Mouse (Mus musculus): ENCODE results near the gene Podxl. TPM values are rescaled to one million over a fixed set of nuclear protein-coding genes. Genes with fewer than 3 reads are reported as not detected.

Podxl gene
- total RNA-seq, 2 experiments from 2014 or later = 14.0 to 17.2 TPM

GRCm38 (mm10) chr6:31525231-31525900 is 38.4 kb downstream of the Podxl start:
- peak; percentile 59 to 71 for DNase-seq (ENCODE audit: extremely low spot score in 1 of 2, low spot score in 1 of 2)

GRCm38 (mm10) chr6:31524647-31525046 is 39.1 kb downstream of the Podxl start:
- DNase-seq (ENCODE audit: extremely low spot score in 1 of 2, low spot score in 1 of 2) = no peak

GRCm38 (mm10) chr6:31524121-31524520 is 39.7 kb downstream of the Podxl start:
- DNase-seq (ENCODE audit: extremely low spot score in 1 of 2, low spot score in 1 of 2) = no peak

- no peak for DNase-seq (ENCODE audit: extremely low spot score in 1 of 2, low spot score in 1 of 2)
Observed at GRCm38 (mm10) chr6:31523657-31524056, 40.1 kb downstream of the Podxl start.

- DNase-seq (ENCODE audit: extremely low spot score in 1 of 2, low spot score in 1 of 2) = no peak
Observed at GRCm38 (mm10) chr6:31523039-31523438, 40.7 kb downstream of the Podxl start.

GRCm38 (mm10) chr6:31522478-31522877 is 41.3 kb downstream of the Podxl start:
- no peak for DNase-seq (ENCODE audit: extremely low spot score in 1 of 2, low spot score in 1 of 2)

GRCm38 (mm10) chr6:31521491-31522355 is 42.1 kb downstream of the Podxl start:
- DNase-seq (ENCODE audit: extremely low spot score in 1 of 2, low spot score in 1 of 2) = no peak

GRCm38 (mm10) chr6:31520486-31521215 is 43.1 kb downstream of the Podxl start:
- no peak for DNase-seq (ENCODE audit: extremely low spot score in 1 of 2, low spot score in 1 of 2)

- no peak for DNase-seq (ENCODE audit: extremely low spot score in 1 of 2, low spot score in 1 of 2)
Observed at GRCm38 (mm10) chr6:31519001-31519471, 44.7 kb downstream of the Podxl start.

- DNase-seq (ENCODE audit: extremely low spot score in 1 of 2, low spot score in 1 of 2) = no peak
Observed at GRCm38 (mm10) chr6:31518338-31518698, 45.5 kb downstream of the Podxl start.

GRCm38 (mm10) chr6:31517681-31518337 is 46.0 kb downstream of the Podxl start:
- DNase-seq (ENCODE audit: extremely low spot score in 1 of 2, low spot score in 1 of 2) = no peak

GRCm38 (mm10) chr6:31513726-31514125 is 50.1 kb downstream of the Podxl start:
- DNase-seq (ENCODE audit: extremely low spot score in 1 of 2, low spot score in 1 of 2) = no peak

GRCm38 (mm10) chr6:31502614-31503013 is 61.2 kb downstream of the Podxl start:
- DNase-seq (ENCODE audit: extremely low spot score in 1 of 2, low spot score in 1 of 2) = no peak

- no peak for DNase-seq (ENCODE audit: extremely low spot score in 1 of 2, low spot score in 1 of 2)
Observed at GRCm38 (mm10) chr6:31500691-31501090, 63.1 kb downstream of the Podxl start.

GRCm38 (mm10) chr6:31500260-31500659 is 63.5 kb downstream of the Podxl start:
- no peak for DNase-seq (ENCODE audit: extremely low spot score in 1 of 2, low spot score in 1 of 2)

GRCm38 (mm10) chr6:31499836-31500235 is 63.9 kb downstream of the Podxl start:
- DNase-seq (ENCODE audit: extremely low spot score in 1 of 2, low spot score in 1 of 2) = no peak

- DNase-seq (ENCODE audit: extremely low spot score in 1 of 2, low spot score in 1 of 2) = no peak
Observed at GRCm38 (mm10) chr6:31496227-31496626, 67.6 kb downstream of the Podxl start.

GRCm38 (mm10) chr6:31495122-31495731 is 68.6 kb downstream of the Podxl start:
- no peak for DNase-seq (ENCODE audit: extremely low spot score in 1 of 2, low spot score in 1 of 2)

- no peak for DNase-seq (ENCODE audit: extremely low spot score in 1 of 2, low spot score in 1 of 2)
Observed at GRCm38 (mm10) chr6:31489950-31490349, 73.8 kb downstream of the Podxl start.

- DNase-seq (ENCODE audit: extremely low spot score in 1 of 2, low spot score in 1 of 2) = no peak
Observed at GRCm38 (mm10) chr6:31486601-31487000, 77.2 kb downstream of the Podxl start.
